Mouse (Mus musculus): ENCODE measurements around the gene Gsk3b. TPM values are rescaled to one million over a fixed set of nuclear protein-coding genes. Genes with fewer than 3 reads are reported as not detected.

Gsk3b gene
- 42.5 and 45.2 TPM in 2 replicates for polyA plus RNA-seq (2012; rRNA removed)

GRCm38 (mm10) chr16:38088629-38089446 lies at the start of gene Gsk3b:
Gene Gsk3b, plus strand, starts transcription at chr16:38089001.

GRCm38 (mm10) chr16:38294685-38295348 lies 206.0 kb downstream of the Gsk3b start, which contains the start of gene Nr1i2:
Gene Nr1i2, minus strand, starts transcription at chr16:38294824.

Other genes starting within 250 kb of the Gsk3b start
- gene Gm36028, start 227.9 kb upstream of the Gsk3b start, polyA plus RNA-seq (2012; rRNA removed), result 0.32 and 0.41 TPM in 2 replicates
- gene Lrrc58, start 220.6 kb upstream of the Gsk3b start, polyA plus RNA-seq (2012; rRNA removed), result 21.6 and 22.9 TPM in 2 replicates
- gene Gpr156, start 172.5 kb upstream of the Gsk3b start, polyA plus RNA-seq (2012; rRNA removed), result 5.9 and 6.6 TPM in 2 replicates
- gene Nr1i2, start 205.8 kb downstream of the Gsk3b start, polyA plus RNA-seq (2012; rRNA removed), result 0.04 TPM in 1 of 2 replicates, not detected in the other